Mouse (Mus musculus) T-helper 17 cell (primary cell): ENCODE data around the gene Pmpca.

Experiments
- in situ Hi-C, 2 experiments: fragments of 300-600 bp; cut with MboI, MseI; formaldehyde crosslinking; loops; 1 replicate in 1 of 2; 2 replicates in 1 of 2; pipeline ENCODE4 v1.15.1; 2025; ENCODE audit warnings: high pct_unique_total_duplicates in 2 of 2

The Pmpca gene

GRCm38 (mm10) chr2:26429851-26430250 lies 40.7 kb downstream of the Pmpca start:
- in situ Hi-C loops, result no loop called here

GRCm38 (mm10) chr2:26434791-26435572 lies 45.8 kb downstream of the Pmpca start:
- in situ Hi-C loops, result no loop called here

GRCm38 (mm10) chr2:26437221-26437620 lies 48.1 kb downstream of the Pmpca start:
- in situ Hi-C loops, result no loop called here

DNA sequence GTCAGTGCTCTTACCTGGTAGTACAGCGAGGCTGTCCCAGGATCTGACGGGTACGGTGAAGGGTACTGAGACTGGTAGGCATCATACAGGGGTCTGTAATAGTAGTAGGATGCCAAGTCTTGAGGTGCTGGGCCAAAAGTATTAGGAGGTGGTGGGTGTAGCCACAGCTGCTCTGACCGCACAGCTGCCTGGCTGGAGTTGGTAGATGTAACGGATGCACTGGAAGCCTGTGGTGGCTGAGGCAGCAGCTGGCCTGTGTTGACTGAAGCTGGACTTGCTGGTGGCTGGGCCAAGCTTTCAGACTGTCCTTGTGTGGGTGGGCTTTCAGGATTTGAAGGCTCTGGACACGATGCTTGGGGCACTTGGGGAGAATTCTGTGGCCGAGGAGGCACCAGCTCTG lies 49.2 kb downstream of the Pmpca start:
- in situ Hi-C loops, result no loop called here

DNA sequence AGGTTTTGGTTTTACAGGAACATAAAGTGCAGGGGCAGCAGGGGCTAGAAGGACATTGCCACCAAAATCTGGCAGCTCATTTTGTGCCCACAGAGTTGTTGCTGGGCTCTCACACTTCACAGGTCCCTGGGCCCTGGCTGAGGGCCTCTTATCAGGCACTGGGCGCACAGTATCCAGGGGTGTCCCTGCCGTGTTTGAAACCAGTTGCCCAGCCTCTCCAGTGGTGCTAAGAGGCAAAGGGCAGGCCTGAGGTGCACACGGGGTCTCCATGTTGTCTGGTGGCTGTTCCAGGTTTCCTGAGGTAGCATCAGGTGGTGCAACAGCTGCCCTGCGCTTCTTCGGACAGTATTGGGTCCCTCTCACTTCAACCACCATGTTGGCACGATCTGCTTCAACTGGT lies 50.5 kb downstream of the Pmpca start:
- in situ Hi-C loops, result loop anchor here in 1 of 2 experiments (5.0 kb wide), 1 partner anchor 468 kb away; no protein-coding TSS in a partner anchor

DNA sequence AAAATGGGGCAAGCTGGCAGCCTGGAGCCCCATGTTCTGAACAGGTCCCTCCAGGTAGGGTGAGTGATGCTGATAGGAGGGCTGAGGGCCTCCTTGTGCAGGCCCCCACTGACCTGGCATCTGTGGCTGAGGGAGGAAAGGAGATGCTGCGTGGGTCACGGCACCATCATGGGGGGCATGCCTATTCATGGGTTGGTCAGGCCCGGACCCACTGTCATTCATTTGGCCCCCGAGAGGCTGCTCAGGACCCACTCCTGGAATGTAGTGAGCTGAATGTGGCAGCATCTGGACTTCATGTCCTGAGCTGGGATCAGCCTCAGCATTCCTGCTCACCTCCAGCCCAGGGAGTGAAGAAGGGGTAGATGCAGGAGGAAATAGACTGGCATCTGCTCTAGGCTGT lies 52.1 kb downstream of the Pmpca start:
- in situ Hi-C loops, result loop anchor here in 1 of 2 experiments (5.0 kb wide), 1 partner anchor 466 kb away; no protein-coding TSS in a partner anchor

DNA sequence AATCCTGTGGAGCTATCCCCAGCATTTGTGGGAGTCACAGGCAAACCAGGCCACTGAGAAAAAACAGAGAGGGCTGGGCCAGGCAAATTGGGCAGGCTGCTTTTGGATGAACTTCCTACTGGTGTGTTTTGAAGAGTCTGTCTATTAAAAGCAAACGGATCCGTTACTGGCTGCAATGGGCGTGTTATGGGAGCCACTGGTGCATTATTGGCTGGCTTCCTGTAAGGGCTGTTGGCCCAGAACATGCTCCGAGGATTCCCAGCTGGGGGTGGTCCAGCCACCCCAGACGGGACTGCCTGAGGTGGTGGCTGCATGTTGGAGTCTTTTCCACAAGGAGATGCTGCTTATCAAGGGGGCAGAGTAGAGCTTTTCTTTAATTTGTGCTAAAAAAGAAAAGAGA lies 52.5 kb downstream of the Pmpca start:
- in situ Hi-C loops, result loop anchor here in 1 of 2 experiments (5.0 kb wide), 1 partner anchor 466 kb away; no protein-coding TSS in a partner anchor

GRCm38 (mm10) chr2:26442843-26443242 lies 53.7 kb downstream of the Pmpca start:
- in situ Hi-C loops, result loop anchor here in 1 of 2 experiments (5.0 kb wide), 1 partner anchor 464 kb away; no protein-coding TSS in a partner anchor

GRCm38 (mm10) chr2:26443876-26444275 lies 54.7 kb downstream of the Pmpca start:
- in situ Hi-C loops, result loop anchor here in 1 of 2 experiments (5.0 kb wide), 1 partner anchor 463 kb away; no protein-coding TSS in a partner anchor

DNA sequence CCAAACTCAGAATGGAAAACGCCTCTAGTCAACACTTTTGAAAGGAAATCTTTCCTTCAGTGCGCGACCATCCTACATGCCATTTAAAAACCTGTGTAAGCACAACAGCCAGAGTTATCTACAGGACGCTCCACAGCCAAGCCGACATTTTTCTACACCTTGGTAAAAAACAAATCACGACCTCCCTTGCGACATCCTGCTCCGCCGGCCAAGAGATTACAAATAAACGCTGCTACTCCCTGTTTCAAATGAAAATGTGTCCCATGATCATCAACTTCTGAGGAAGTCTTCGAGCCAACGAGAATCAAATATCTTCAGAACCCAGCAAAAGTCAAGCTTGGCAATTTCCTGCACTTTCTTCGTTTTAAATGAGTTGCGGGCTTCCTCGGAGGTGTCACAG lies 55.2 kb downstream of the Pmpca start:
- in situ Hi-C loops, result loop anchor here in 1 of 2 experiments (5.0 kb wide), 1 partner anchor 463 kb away; no protein-coding TSS in a partner anchor

DNA sequence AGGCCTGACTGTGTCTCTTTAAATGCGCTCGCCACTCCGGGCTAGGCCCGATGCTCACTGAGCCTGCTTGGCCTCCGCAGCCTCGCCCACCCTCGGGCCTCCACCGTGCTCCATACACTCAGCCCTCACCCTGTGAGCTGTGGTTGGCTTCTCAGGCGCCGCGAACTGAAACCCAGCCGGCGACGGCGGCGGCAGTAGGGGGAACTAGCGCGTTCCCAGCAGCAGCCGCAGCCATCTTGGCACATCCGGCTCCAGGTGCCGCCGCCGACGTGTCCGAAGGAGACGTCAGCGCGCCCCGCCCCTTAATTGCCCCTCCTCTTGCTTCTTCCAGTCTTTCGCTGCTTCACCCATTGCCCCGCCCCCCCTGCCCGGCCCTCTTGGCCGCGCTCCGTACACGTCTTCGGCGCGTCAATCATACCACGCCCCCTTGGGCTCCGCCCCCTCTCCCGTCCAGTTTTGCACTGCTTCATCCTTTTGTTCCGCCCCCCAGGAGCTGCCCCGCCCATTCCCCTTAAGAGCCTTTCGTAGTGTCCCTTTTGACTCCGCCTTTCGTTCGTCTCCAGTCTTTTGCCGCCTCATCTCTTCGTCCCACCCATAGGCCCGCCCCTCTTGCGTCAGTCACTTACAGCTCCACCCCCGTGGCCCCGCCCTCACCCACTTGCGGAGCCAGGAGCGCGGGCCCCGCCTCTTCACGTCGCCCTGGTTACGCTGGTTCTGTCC lies 56.0 kb downstream of the Pmpca start, which contains the start of gene Sec16a:
Sec16a (minus strand) TSS at position 271 of the 720 bp plus-strand sequence.
- in situ Hi-C loops, result loop anchor here in 1 of 2 experiments (5.0 kb wide), 1 partner anchor 462 kb away; no protein-coding TSS in a partner anchor

- in situ Hi-C loops, result no loop called here
These were observed 56.7 kb downstream of the Pmpca start for GRCm38 (mm10) chr2:26445666-26446445.

- in situ Hi-C loops, result no loop called here
These were observed 57.5 kb downstream of the Pmpca start for GRCm38 (mm10) chr2:26446671-26447070.
